Mouse (Mus musculus): Measurements from ENCODE around the gene Eef1a2. TPM values are rescaled to one million over a fixed set of nuclear protein-coding genes. Genes with fewer than 3 reads are reported as not detected.

The Eef1a2 gene
- polyA plus RNA-seq, 1 experiment from 2014 or later: 4.6 TPM

- WGBS (ENCODE audit: insufficient replicate concordance): 83% methylated on average over 3 of the region's 3 CpGs
- H3K9me3 ChIP-seq (replicated peaks; ENCODE audit: control insufficient read depth, low read length): no peaks in the 10 kb centered on the region
- no peak for ATAC-seq (replicated peaks; ENCODE audit: insufficient number of reproducible peaks, low FRiP score, low TSS enrichment)
- H3K4me3 ChIP-seq (ENCODE audit: low read depth, low read length): no peak overlapping the region
- H3K27me3 ChIP-seq (ENCODE audit: control insufficient read depth, insufficient read depth, low read length): no peaks in the 10 kb centered on the region
- no peak overlapping the region for H3K4me2 ChIP-seq
- H3K4me1 ChIP-seq (ENCODE audit: control insufficient read depth, insufficient read depth, low read length): no peaks in the 10 kb centered on the region
- H3K9ac ChIP-seq (ENCODE audit: low read depth, low read length): no peak overlapping the region
- no peak overlapping the region for H3K27ac ChIP-seq (ENCODE audit: low read depth, low read length)
- no peaks in the 10 kb centered on the region for H3K36me3 ChIP-seq (ENCODE audit: control insufficient read depth, insufficient read depth, low read length)
Observed at GRCm38 (mm10) chr2:181174646-181175045, 17.8 kb upstream of the Eef1a2 start.

DNA sequence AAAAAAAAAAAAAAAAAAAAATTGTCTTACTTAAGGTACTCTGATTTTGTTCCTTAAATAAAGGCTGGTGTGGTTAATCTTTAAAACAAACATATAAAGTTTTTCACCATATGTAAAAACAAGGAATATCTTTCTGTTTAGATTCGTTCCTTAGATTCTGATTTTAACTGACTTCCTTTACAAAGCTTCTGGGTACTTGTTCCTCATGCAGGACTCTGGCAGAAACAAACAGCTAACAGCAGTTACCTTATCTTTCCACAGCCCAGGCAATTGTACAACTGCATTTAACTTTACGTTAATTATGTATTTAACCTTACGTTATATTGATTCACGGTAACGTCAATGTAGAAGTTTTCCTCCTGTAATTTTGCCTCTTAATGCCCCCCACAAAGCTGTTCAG, 9.7 kb upstream of the Eef1a2 start:
- no peak for ATAC-seq (replicated peaks; ENCODE audit: insufficient number of reproducible peaks, low FRiP score, low TSS enrichment)
- Histone ChIP-seq H3K9ac (ENCODE audit: low read depth, low read length) (no peak overlapping the region), H3K27ac (ENCODE audit: low read depth, low read length) (no peak overlapping the region), H3K4me1 (ENCODE audit: control insufficient read depth, insufficient read depth, low read length) (no peaks in the 10 kb centered on the region), H3K4me2 (no peak overlapping the region), H3K36me3 (ENCODE audit: control insufficient read depth, insufficient read depth, low read length) (no peaks in the 10 kb centered on the region), H3K9me3 (replicated peaks; ENCODE audit: control insufficient read depth, low read length) (no peaks in the 10 kb centered on the region), H3K27me3 (ENCODE audit: control insufficient read depth, insufficient read depth, low read length) (no peaks in the 10 kb centered on the region), H3K4me3 (ENCODE audit: low read depth, low read length) (no peak overlapping the region)
- WGBS (ENCODE audit: insufficient replicate concordance): 87% methylated on average over 5 of the region's 5 CpGs

DNA sequence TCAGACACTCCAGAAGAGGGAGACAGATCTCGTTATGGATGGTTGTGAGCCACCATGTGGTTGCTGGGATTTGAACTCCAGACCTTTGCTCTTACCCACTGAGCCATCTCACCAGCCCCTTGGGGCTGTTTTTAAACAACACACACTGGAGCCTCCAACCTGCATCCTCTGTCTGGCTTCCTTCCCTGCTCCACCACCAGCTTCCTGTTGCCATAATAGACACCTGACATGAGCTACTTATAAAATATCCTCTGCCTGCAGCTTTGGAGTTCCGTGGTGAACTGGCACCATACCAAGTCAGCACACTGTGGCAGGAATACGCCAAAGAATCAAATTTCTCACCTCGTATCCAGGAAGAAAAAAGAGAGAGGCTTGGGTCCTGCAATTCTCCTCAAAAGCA, 4.0 kb upstream of the Eef1a2 start:
- Histone ChIP-seq H3K27ac (ENCODE audit: low read depth, low read length) (no peak overlapping the region), H3K4me2 (no peak overlapping the region), H3K27me3 (ENCODE audit: control insufficient read depth, insufficient read depth, low read length) (peaks cover 22% of the 10 kb centered on the region), H3K9me3 (replicated peaks; ENCODE audit: control insufficient read depth, low read length) (no peaks in the 10 kb centered on the region), H3K36me3 (ENCODE audit: control insufficient read depth, insufficient read depth, low read length) (no peaks in the 10 kb centered on the region), H3K9ac (ENCODE audit: low read depth, low read length) (no peak overlapping the region), H3K4me3 (ENCODE audit: low read depth, low read length) (no peak overlapping the region), H3K4me1 (ENCODE audit: control insufficient read depth, insufficient read depth, low read length) (peaks cover 25% of the 10 kb centered on the region)
- 72% methylated on average over 4 of the region's 4 CpGs for WGBS (ENCODE audit: insufficient replicate concordance)
- no peak for ATAC-seq (replicated peaks; ENCODE audit: insufficient number of reproducible peaks, low FRiP score, low TSS enrichment)

DNA sequence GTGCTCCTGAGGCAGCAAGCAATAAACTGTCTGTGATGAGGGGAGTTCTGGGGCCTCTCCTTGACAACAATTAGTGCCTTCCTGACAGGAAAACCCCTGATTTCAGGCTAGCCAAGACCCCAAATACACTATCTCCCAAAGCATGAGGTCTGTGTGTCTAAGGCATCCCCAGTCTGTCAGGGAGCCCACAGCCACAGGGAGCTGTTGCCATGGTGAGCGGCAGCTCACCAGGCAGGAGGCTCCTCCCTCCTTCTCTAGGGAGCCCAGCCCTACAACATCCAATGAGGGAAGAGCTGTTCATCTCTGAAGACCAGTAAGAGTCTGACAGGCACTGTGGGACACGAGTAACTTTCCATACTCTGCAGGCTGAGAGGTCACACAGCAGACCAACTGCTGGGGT, 3.0 kb upstream of the Eef1a2 start:
- WGBS (ENCODE audit: insufficient replicate concordance): 4% methylated on average over 2 of the region's 2 CpGs
- Histone ChIP-seq H3K4me2 (peak overlapping the region; percentile 36), H3K27ac (ENCODE audit: low read depth, low read length) (peak overlapping the region; percentile 75), H3K4me3 (ENCODE audit: low read depth, low read length) (no peak overlapping the region), H3K27me3 (ENCODE audit: control insufficient read depth, insufficient read depth, low read length) (peaks cover 29% of the 10 kb centered on the region), H3K36me3 (ENCODE audit: control insufficient read depth, insufficient read depth, low read length) (no peaks in the 10 kb centered on the region), H3K9me3 (replicated peaks; ENCODE audit: control insufficient read depth, low read length) (no peaks in the 10 kb centered on the region), H3K9ac (ENCODE audit: low read depth, low read length) (no peak overlapping the region; the same call in 1 of the 2 replicates), H3K4me1 (ENCODE audit: control insufficient read depth, insufficient read depth, low read length) (peaks cover 33% of the 10 kb centered on the region)
- ATAC-seq (replicated peaks; ENCODE audit: insufficient number of reproducible peaks, low FRiP score, low TSS enrichment): peak; percentile 49

GRCm38 (mm10) chr2:181159091-181159514, 2.3 kb upstream of the Eef1a2 start:
- no peak overlapping the region; the same call in 1 of the 2 replicates for H3K9ac ChIP-seq (ENCODE audit: low read depth, low read length)
- ATAC-seq (replicated peaks; ENCODE audit: insufficient number of reproducible peaks, low FRiP score, low TSS enrichment): 0 out of 2 replicates have a peak, but pooled peaks have one; percentile 24
- peaks cover 37% of the 10 kb centered on the region for H3K4me1 ChIP-seq (ENCODE audit: control insufficient read depth, insufficient read depth, low read length)
- peak overlapping the region; percentile 36 for H3K4me2 ChIP-seq
- no peaks in the 10 kb centered on the region for H3K9me3 ChIP-seq (replicated peaks; ENCODE audit: control insufficient read depth, low read length)
- 36% methylated on average over 7 of the region's 7 CpGs for WGBS (ENCODE audit: insufficient replicate concordance)
- no peaks in the 10 kb centered on the region for H3K36me3 ChIP-seq (ENCODE audit: control insufficient read depth, insufficient read depth, low read length)
- no peak overlapping the region for H3K4me3 ChIP-seq (ENCODE audit: low read depth, low read length)
- peak overlapping the region; percentile 75 for H3K27ac ChIP-seq (ENCODE audit: low read depth, low read length)
- peaks cover 29% of the 10 kb centered on the region for H3K27me3 ChIP-seq (ENCODE audit: control insufficient read depth, insufficient read depth, low read length)

- no peak overlapping the region for H3K4me3 ChIP-seq (ENCODE audit: low read depth, low read length)
- H3K9ac ChIP-seq (ENCODE audit: low read depth, low read length): no peak overlapping the region
- no peak for ATAC-seq (replicated peaks; ENCODE audit: insufficient number of reproducible peaks, low FRiP score, low TSS enrichment)
- no peak overlapping the region for H3K4me2 ChIP-seq
- 86% methylated on average over 2 of the region's 2 CpGs for WGBS (ENCODE audit: insufficient replicate concordance)
- H3K36me3 ChIP-seq (ENCODE audit: control insufficient read depth, insufficient read depth, low read length): no peaks in the 10 kb centered on the region
- H3K9me3 ChIP-seq (replicated peaks; ENCODE audit: control insufficient read depth, low read length): no peaks in the 10 kb centered on the region
- H3K27me3 ChIP-seq (ENCODE audit: control insufficient read depth, insufficient read depth, low read length): peaks cover 29% of the 10 kb centered on the region
- H3K4me1 ChIP-seq (ENCODE audit: control insufficient read depth, insufficient read depth, low read length): peaks cover 37% of the 10 kb centered on the region
- H3K27ac ChIP-seq (ENCODE audit: low read depth, low read length): no peak overlapping the region
Observed at GRCm38 (mm10) chr2:181158471-181158870, 1.7 kb upstream of the Eef1a2 start.

GRCm38 (mm10) chr2:181157716-181158302, 995 bp upstream of the Eef1a2 start:
- WGBS (ENCODE audit: insufficient replicate concordance): 69% methylated on average over 6 of the region's 6 CpGs
- no peaks in the 10 kb centered on the region for H3K9me3 ChIP-seq (replicated peaks; ENCODE audit: control insufficient read depth, low read length)
- H3K9ac ChIP-seq (ENCODE audit: low read depth, low read length): no peak overlapping the region
- H3K4me1 ChIP-seq (ENCODE audit: control insufficient read depth, insufficient read depth, low read length): peaks cover 37% of the 10 kb centered on the region
- H3K36me3 ChIP-seq (ENCODE audit: control insufficient read depth, insufficient read depth, low read length): no peaks in the 10 kb centered on the region
- no peak overlapping the region for H3K27ac ChIP-seq (ENCODE audit: low read depth, low read length)
- H3K4me2 ChIP-seq: no peak overlapping the region
- no peak for ATAC-seq (replicated peaks; ENCODE audit: insufficient number of reproducible peaks, low FRiP score, low TSS enrichment)
- no peak overlapping the region for H3K4me3 ChIP-seq (ENCODE audit: low read depth, low read length)
- peaks cover 29% of the 10 kb centered on the region for H3K27me3 ChIP-seq (ENCODE audit: control insufficient read depth, insufficient read depth, low read length)

DNA sequence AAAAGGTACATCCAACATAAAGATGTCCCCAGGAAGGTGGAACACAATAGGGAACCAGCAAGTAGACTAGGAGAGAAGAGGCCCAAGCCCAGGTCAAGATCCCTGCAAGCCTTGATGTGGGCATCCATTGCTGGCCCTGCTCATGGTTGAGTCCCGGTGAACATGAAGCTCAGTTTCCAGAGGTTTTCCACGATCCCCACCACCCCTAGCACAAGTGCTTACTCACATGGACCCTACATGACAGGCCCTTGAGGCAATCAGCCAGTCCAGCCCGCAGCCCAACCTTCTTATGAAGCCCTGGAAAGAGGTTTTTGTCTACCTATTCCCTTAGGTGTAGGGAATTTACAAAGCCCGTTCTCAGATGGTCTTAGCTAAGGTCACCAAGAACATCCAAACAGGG, 366 bp upstream of the Eef1a2 start:
- Histone ChIP-seq H3K4me1 (ENCODE audit: control insufficient read depth, insufficient read depth, low read length) (peaks cover 37% of the 10 kb centered on the region), H3K27me3 (ENCODE audit: control insufficient read depth, insufficient read depth, low read length) (peaks cover 34% of the 10 kb centered on the region), H3K9ac (ENCODE audit: low read depth, low read length) (no peak overlapping the region), H3K9me3 (replicated peaks; ENCODE audit: control insufficient read depth, low read length) (no peaks in the 10 kb centered on the region), H3K4me2 (peak overlapping the region; percentile 71), H3K27ac (ENCODE audit: low read depth, low read length) (no peak overlapping the region), H3K36me3 (ENCODE audit: control insufficient read depth, insufficient read depth, low read length) (no peaks in the 10 kb centered on the region), H3K4me3 (ENCODE audit: low read depth, low read length) (peak overlapping the region; percentile 45)
- WGBS (ENCODE audit: insufficient replicate concordance): 66% methylated on average over 4 of the region's 4 CpGs
- no peak for ATAC-seq (replicated peaks; ENCODE audit: insufficient number of reproducible peaks, low FRiP score, low TSS enrichment)

DNA sequence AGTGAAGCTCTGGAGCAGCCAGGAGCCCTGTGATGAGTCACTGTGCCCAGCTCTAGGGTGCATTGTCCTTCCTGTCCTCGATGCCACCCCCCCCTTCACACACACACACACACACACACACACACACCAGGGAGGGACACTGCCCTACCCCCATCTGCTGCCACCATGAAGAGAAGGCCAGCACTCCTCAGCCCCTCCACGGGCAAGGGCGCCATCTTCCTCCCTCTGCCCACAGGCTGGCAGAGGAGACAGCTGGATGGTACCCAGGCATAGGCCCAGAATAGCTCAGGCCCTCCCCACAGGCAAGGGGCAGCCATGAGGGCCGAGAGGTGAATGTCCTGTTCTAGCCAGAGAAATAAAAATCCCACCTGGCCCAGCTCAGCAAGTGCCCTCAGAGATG, 1.0 kb downstream of the Eef1a2 start:
- Histone ChIP-seq H3K27me3 (ENCODE audit: control insufficient read depth, insufficient read depth, low read length) (peaks cover 38% of the 10 kb centered on the region), H3K9ac (ENCODE audit: low read depth, low read length) (peak overlapping the region; percentile 73), H3K36me3 (ENCODE audit: control insufficient read depth, insufficient read depth, low read length) (no peaks in the 10 kb centered on the region), H3K4me2 (peak overlapping the region; percentile 71), H3K27ac (ENCODE audit: low read depth, low read length) (peak overlapping the region; percentile 64; the same call in 1 of the 2 replicates), H3K4me1 (ENCODE audit: control insufficient read depth, insufficient read depth, low read length) (peaks cover 37% of the 10 kb centered on the region), H3K4me3 (ENCODE audit: low read depth, low read length) (peak overlapping the region; percentile 45), H3K9me3 (replicated peaks; ENCODE audit: control insufficient read depth, low read length) (no peaks in the 10 kb centered on the region)
- ATAC-seq (replicated peaks; ENCODE audit: insufficient number of reproducible peaks, low FRiP score, low TSS enrichment): no peak
- 54% methylated on average over 4 of the region's 4 CpGs for WGBS (ENCODE audit: insufficient replicate concordance)
